1 mouse cellular context compared by ENCODE assay signal in genomic region chr13:45118375-45118774, GRCm38 (mm10).
TF ChIP-seq lines count a peak whose summit lies in the region.

No protein-coding gene starts in this region.

TF ChIP-seq in MEL, 35 proteins besides CTCF, POLR2A, EP300 and RAD21 (continued from another document):
- no peak for TF ChIP-seq MEF2A (IDR thresholded peaks at IDR 0.05; ENCODE audit: extremely low read depth, insufficient replicate concordance, low read depth, low read length, poor library complexity, severe bottlenecking)
